Mouse (Mus musculus) midbrain, embryonic 12.5 days (tissue): ENCODE data around the gene Srrm3. TPM values are rescaled to one million over a fixed set of nuclear protein-coding genes. Genes with fewer than 3 reads are reported as not detected.
A peak's percentile ranks its signal among the peaks of the same experiment; 100 is the strongest.

Experiments used
- ATAC-seq: fragments of 200-750 bp; cut with Nextera tagmentation; 2 replicates; pipeline ENCODE4 v1.8.0; 2017; ENCODE audit warnings: low read depth, moderate TSS enrichment, moderate library complexity; ENCODE audit not compliant: low FRiP score
- H3K27ac ChIP-seq: fragments of 300-500 bp; sonication (generic); replicated peaks from 2 replicates; pipeline ENCODE4 v1.5.1; 2016; ENCODE audit warnings: mild to moderate bottlenecking
- H3K27me3 ChIP-seq: fragments of 300-500 bp; sonication (generic); 2 replicates; pipeline ENCODE4 v1.6.1; 2016; ENCODE audit warnings: mild to moderate bottlenecking
- H3K36me3 ChIP-seq: fragments of 300-500 bp; sonication (generic); 2 replicates; pipeline ENCODE4 v1.6.1; 2016
- H3K4me1 ChIP-seq: fragments of 300-500 bp; sonication (generic); 2 replicates; pipeline ENCODE4 v1.6.1; 2016
- H3K4me2 ChIP-seq: fragments of 300-500 bp; sonication (generic); replicated peaks from 2 replicates; pipeline ENCODE4 v1.6.1; 2016; ENCODE audit warnings: mild to moderate bottlenecking, moderate library complexity
- H3K4me3 ChIP-seq: fragments of 300-500 bp; sonication (generic); 2 replicates; pipeline ENCODE4 v1.5.1; 2016; ENCODE audit warnings: mild to moderate bottlenecking
- H3K9ac ChIP-seq: fragments of 300-500 bp; sonication (generic); replicated peaks from 2 replicates; pipeline ENCODE4 v1.6.1; 2016; ENCODE audit warnings: mild to moderate bottlenecking, moderate library complexity
- H3K9me3 ChIP-seq: fragments of 300-500 bp; sonication (generic); 2 replicates; pipeline ENCODE4 v1.6.1; 2016; ENCODE audit warnings: mild to moderate bottlenecking
- WGBS: fragments of 180-500 bp; shearing (Covaris S2); methylation state at CpG from one replicate; pipeline ENCODE4 v1.1.7; 2016; 5-methylcytosine and 5-hydroxymethylcytosine counted together
- polyA plus RNA-seq: library from polyadenylated mRNA; unstranded; fragments of >200 nt; fragmentation: Nextera tagmentation; extraction: Ambion mirVana; gene quantifications from 2 replicates; pipeline ENCODE4 v1.2.1, GENCODE M21; 2016

The Srrm3 gene
- polyA plus RNA-seq: 72.1 and 73.3 TPM in 2 replicates

DNA sequence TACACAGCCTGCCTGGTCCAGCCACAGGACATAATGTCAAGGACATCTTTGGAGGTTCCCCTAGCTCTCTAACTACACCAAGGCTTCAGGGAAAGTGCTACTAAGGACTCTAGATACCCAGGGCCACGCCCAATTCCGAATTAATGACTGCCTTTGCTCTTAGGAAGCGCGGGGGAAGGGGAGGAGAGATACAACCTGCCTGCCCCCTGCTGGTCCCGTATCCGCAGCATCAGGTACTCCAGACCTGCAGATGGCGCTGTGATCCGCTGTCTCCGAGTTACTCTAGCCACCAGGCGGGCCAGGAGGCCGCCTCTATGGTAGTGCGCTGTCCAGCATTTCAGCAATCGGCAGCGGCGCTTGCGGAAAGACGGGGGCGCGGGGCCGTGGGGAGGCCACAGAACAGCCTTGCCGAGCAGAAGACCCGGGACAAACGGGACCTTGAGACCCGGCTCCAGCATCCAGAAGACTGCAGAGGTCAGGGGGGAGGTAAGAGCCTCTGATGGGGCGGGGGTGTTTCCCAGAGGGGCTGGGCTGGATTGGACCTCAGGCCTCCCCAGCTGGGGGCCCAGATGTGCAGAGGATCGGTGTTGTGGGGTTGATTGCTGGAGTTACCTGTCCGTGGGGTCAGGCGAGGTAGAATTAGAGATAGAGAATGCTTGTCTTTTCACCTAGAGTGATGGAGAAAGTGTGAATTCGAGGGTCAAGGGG is at the start of gene Srrm3:
TSS of gene Srrm3 (plus strand) at position 336 of the 708 bp plus-strand sequence.
- ATAC-seq: peak; percentile 62
- Histone ChIP-seq H3K4me2 (peak within 1 kb of the TSS; percentile 69), H3K9ac (peak within 1 kb of the TSS; percentile 74), H3K9me3 (no peaks in the 10 kb centered on the region), H3K27me3 (peaks cover 6% of the 10 kb centered on the region), H3K27ac (peak within 1 kb of the TSS; percentile 44), H3K4me3 (peak within 1 kb of the TSS; percentile 53), H3K36me3 (no peaks in the 10 kb centered on the region), H3K4me1 (peaks cover 13% of the 10 kb centered on the region; the same call in 1 of the 2 replicates)
- 3% methylated on average over 29 of the region's 29 CpGs for WGBS

DNA sequence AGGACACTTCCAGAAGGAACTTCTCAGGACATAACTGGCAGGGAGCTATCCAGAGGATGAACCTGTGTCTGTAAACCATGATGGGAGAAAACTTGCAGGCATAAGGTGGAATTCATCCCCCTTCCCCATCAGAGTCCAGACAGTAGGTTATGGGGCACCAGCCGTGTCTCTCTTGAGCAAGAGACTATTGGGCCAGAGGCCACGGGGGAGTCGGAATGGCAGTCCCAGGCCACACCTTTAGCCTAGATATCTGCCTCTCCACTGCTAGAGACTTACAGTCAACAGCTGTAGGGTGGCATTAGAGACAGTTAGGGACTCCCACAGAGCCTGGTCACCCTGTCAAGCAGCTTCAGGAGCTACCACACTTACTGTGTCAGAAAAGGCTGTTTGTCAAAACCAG is 44.8 kb upstream of the Srrm3 start:
- H3K9me3 ChIP-seq: no peaks in the 10 kb centered on the region
- WGBS: 79% methylated on average over 3 of the region's 3 CpGs
- no peak overlapping the region for H3K4me3 ChIP-seq
- ATAC-seq: no peak
- H3K27me3 ChIP-seq: peaks cover 10% of the 10 kb centered on the region
- H3K4me1 ChIP-seq: no peaks in the 10 kb centered on the region
- no peak overlapping the region for H3K4me2 ChIP-seq
- no peak overlapping the region for H3K27ac ChIP-seq
- no peak overlapping the region for H3K9ac ChIP-seq
- H3K36me3 ChIP-seq: no peaks in the 10 kb centered on the region

DNA sequence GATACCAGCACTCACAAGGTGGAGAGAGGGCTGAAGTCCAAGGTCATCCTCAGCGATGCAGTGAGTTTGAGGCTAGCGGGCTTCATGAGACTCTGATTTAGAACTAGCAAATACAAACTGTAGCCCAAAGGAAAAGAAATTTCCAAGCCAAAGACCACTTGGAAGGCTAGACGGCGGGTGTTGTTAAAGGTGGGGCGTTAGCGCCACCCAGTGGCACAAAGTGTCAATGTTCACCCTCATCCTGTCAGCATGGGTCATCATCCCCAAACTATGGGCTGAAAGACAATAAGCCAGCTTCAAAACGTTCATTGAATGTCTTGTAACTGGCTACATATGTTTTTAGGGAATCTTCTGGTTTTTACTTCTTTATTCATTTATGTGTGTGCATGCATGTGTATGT is 43.2 kb upstream of the Srrm3 start:
- H3K9ac ChIP-seq: no peak overlapping the region
- H3K4me3 ChIP-seq: no peak overlapping the region
- H3K9me3 ChIP-seq: no peaks in the 10 kb centered on the region
- H3K27me3 ChIP-seq: peaks cover 14% of the 10 kb centered on the region
- H3K4me2 ChIP-seq: no peak overlapping the region
- 2% methylated on average over 7 of the region's 7 CpGs for WGBS
- no peak overlapping the region for H3K27ac ChIP-seq
- no peaks in the 10 kb centered on the region for H3K36me3 ChIP-seq
- ATAC-seq: no peak
- no peaks in the 10 kb centered on the region for H3K4me1 ChIP-seq

- H3K36me3 ChIP-seq: no peaks in the 10 kb centered on the region
- peaks cover 14% of the 10 kb centered on the region for H3K27me3 ChIP-seq
- no peak overlapping the region; the same call in 1 of the 2 replicates for H3K9ac ChIP-seq
- no peak overlapping the region for H3K4me3 ChIP-seq
- 67% methylated on average over 3 of the region's 3 CpGs for WGBS
- no peaks in the 10 kb centered on the region for H3K9me3 ChIP-seq
- no peaks in the 10 kb centered on the region for H3K4me1 ChIP-seq
- H3K27ac ChIP-seq: no peak overlapping the region
- no peak for ATAC-seq
- H3K4me2 ChIP-seq: no peak overlapping the region
Observed at GRCm38 (mm10) chr5:135764971-135765370, 41.7 kb upstream of the Srrm3 start.

GRCm38 (mm10) chr5:135772519-135772918 is 34.2 kb upstream of the Srrm3 start:
- Histone ChIP-seq H3K27ac (no peak overlapping the region), H3K4me3 (no peak overlapping the region), H3K4me1 (peaks cover 3% of the 10 kb centered on the region), H3K36me3 (no peaks in the 10 kb centered on the region), H3K9me3 (no peaks in the 10 kb centered on the region), H3K9ac (no peak overlapping the region), H3K27me3 (peaks cover 6% of the 10 kb centered on the region; the same call in 1 of the 2 replicates), H3K4me2 (no peak overlapping the region)
- WGBS: 65% methylated on average over 3 of the region's 3 CpGs
- ATAC-seq: no peak

- Histone ChIP-seq H3K9me3 (no peaks in the 10 kb centered on the region), H3K27me3 (peaks cover 6% of the 10 kb centered on the region; the same call in 1 of the 2 replicates), H3K4me1 (peaks cover 24% of the 10 kb centered on the region), H3K4me2 (no peak overlapping the region), H3K9ac (no peak overlapping the region; the same call in 1 of the 2 replicates), H3K36me3 (peaks cover 5% of the 10 kb centered on the region), H3K4me3 (no peak overlapping the region), H3K27ac (no peak overlapping the region)
- 75% methylated on average over 4 of the region's 4 CpGs for WGBS
- no peak for ATAC-seq
Observed at GRCm38 (mm10) chr5:135776546-135776945, 30.1 kb upstream of the Srrm3 start.

DNA sequence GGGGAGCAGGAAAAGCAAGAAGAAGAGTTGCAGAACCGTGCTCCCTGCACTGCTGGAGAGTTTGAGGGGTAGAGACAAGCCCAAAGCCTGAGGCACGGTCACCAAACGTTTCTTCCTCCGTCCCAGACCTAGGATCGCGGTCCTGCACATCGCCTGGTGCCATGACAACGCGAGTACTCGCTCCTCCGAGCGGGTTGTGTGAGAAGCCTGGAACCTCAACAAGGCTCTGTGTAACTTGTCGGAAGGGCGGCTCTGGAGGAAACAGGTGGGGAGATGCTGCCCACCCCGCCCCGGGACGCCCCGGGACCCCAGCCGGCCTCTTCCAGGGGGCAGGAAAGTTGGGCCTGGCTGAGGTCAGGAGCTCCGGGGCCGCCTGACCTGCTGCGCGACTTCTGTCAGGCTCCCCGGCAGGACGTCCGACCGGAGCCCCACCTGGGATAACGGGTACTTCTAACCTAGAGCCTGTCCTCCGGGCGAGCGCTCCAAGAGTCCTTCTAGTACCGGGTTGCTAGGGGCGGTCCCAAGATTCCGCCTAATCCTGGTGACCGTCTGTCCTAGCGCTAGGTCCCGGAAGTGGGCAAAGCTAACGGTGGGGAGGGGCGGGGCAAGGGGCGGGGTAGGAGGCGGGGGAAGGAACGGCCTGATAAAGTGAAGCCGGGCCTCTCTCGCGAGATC is 28.8 kb upstream of the Srrm3 start, which contains the start of gene Styxl1:
TSS of gene Styxl1 (minus strand) at position 590 of the 675 bp plus-strand sequence.
- under 1% methylated on average over 45 of the region's 45 CpGs for WGBS

GRCm38 (mm10) chr5:135778471-135779445 is 27.9 kb upstream of the Srrm3 start, which contains the start of gene Mdh2:
TSS of gene Mdh2 (plus strand) at chr5:135778480.
- peak; percentile 99 for ATAC-seq
- WGBS: 1% methylated on average over 70 of the region's 70 CpGs
- Histone ChIP-seq H3K4me2 (peak within 1 kb of the TSS; percentile 92), H3K9ac (peak within 1 kb of the TSS; percentile 93), H3K4me1 (peaks cover 24% of the 10 kb centered on the region), H3K36me3 (peaks cover 25% of the 10 kb centered on the region), H3K9me3 (no peaks in the 10 kb centered on the region), H3K27ac (peak within 1 kb of the TSS; percentile 93), H3K27me3 (peaks cover 6% of the 10 kb centered on the region; the same call in 1 of the 2 replicates), H3K4me3 (peak within 1 kb of the TSS; percentile 88)

More for the DNA sequence above, 28.8 kb upstream of the Srrm3 start, which contains the start of gene Styxl1:
- H3K9ac ChIP-seq: peak within 1 kb of the TSS; percentile 93
- peak within 1 kb of the TSS; percentile 93 for H3K27ac ChIP-seq
- H3K9me3 ChIP-seq: no peaks in the 10 kb centered on the region
- peaks cover 16% of the 10 kb centered on the region for H3K36me3 ChIP-seq
- H3K4me1 ChIP-seq: peaks cover 24% of the 10 kb centered on the region
- peak within 1 kb of the TSS; percentile 92 for H3K4me2 ChIP-seq
- peak; percentile 93 for ATAC-seq
- peaks cover 6% of the 10 kb centered on the region; the same call in 1 of the 2 replicates for H3K27me3 ChIP-seq
- peak within 1 kb of the TSS; percentile 88 for H3K4me3 ChIP-seq

- H3K4me2 ChIP-seq: peak overlapping the region; percentile 92; the same call in 1 of the 2 replicates
- peaks cover 6% of the 10 kb centered on the region; the same call in 1 of the 2 replicates for H3K27me3 ChIP-seq
Observed at GRCm38 (mm10) chr5:135780331-135780730, 26.4 kb upstream of the Srrm3 start.

GRCm38 (mm10) chr5:135782901-135783300 is 23.8 kb upstream of the Srrm3 start:
- Histone ChIP-seq H3K27ac (no peak overlapping the region), H3K4me2 (no peak overlapping the region), H3K4me1 (peaks cover 18% of the 10 kb centered on the region), H3K27me3 (no peaks in the 10 kb centered on the region), H3K36me3 (peaks cover 66% of the 10 kb centered on the region), H3K9me3 (no peaks in the 10 kb centered on the region), H3K4me3 (no peak overlapping the region), H3K9ac (no peak overlapping the region)
- ATAC-seq: no peak
- 96% methylated on average over 4 of the region's 4 CpGs for WGBS

More at GRCm38 (mm10) chr5:135780331-135780730, 26.4 kb upstream of the Srrm3 start:
- H3K9ac ChIP-seq: 0 out of 2 replicates have a peak overlapping the region, but pooled peaks have one; percentile 1
- H3K36me3 ChIP-seq: peaks cover 40% of the 10 kb centered on the region
- ATAC-seq: no peak
- no peak overlapping the region for H3K4me3 ChIP-seq
- peaks cover 24% of the 10 kb centered on the region for H3K4me1 ChIP-seq
- 87% methylated on average over 8 of the region's 8 CpGs for whole genome bisulfite sequencing
- H3K27ac ChIP-seq: no peak overlapping the region
- no peaks in the 10 kb centered on the region for H3K9me3 ChIP-seq
